Mouse (Mus musculus) megakaryocyte, embryonic 14.5 days (primary cell): ENCODE results near the gene Spp2.

Source experiments
- FLI1 ChIP-seq: IDR thresholded peaks from 2 replicates; pipeline ENCODE4 v1.6.1; 2012; ENCODE audit warnings: low read length, inconsistent platforms, mixed read lengths
- GATA1 ChIP-seq: IDR thresholded peaks from 3 replicates; pipeline ENCODE4 v1.6.1; 2012; ENCODE audit warnings: mixed read lengths, low read length, inconsistent platforms, borderline replicate concordance

- TF ChIP-seq GATA1 (no peak), FLI1 (no peak)
Observed at GRCm38 (mm10) chr1:88472258-88472657, 65.5 kb downstream of the Spp2 start.
